Mouse (Mus musculus): Measurements from ENCODE around the gene Gm21885. TPM values are rescaled to one million over a fixed set of nuclear protein-coding genes. Genes with fewer than 3 reads are reported as not detected.

Gene Gm21885
- 3.7 and 3.8 TPM in 2 replicates for polyA plus RNA-seq (2012; rRNA removed)

GRCm38 (mm10) chr11:94281199-94282181, at the start of gene Gm21885:
Gene Gm21885, plus strand, starts transcription at chr11:94281873.

GRCm38 (mm10) chr11:94245955-94246788, 35.5 kb upstream of the Gm21885 start, which contains the start of gene Wfikkn2:
Gene Wfikkn2, minus strand, starts transcription at chr11:94246005.

GRCm38 (mm10) chr11:94321931-94322400, 40.3 kb downstream of the Gm21885 start, which contains the start of gene Luc7l3:
Gene Luc7l3, minus strand, starts transcription at chr11:94321988.

GRCm38 (mm10) chr11:94327693-94328643, 46.3 kb downstream of the Gm21885 start, which contains the start of gene Ankrd40:
Gene Ankrd40, plus strand, starts transcription at chr11:94328001.

Other genes starting within 250 kb of the Gm21885 start
- 105 and 111 TPM in 2 replicates for gene Tob1, start 70.4 kb upstream of the Gm21885 start, polyA plus RNA-seq (2012; rRNA removed)
- gene Wfikkn2, start 35.9 kb upstream of the Gm21885 start, polyA plus RNA-seq (2012; rRNA removed) = 1.9 and 2.3 TPM in 2 replicates
- 4.5 and 5.4 TPM in 2 replicates for gene Luc7l3, start 40.1 kb downstream of the Gm21885 start, polyA plus RNA-seq (2012; rRNA removed)
- 75.6 and 97.8 TPM in 2 replicates for gene Ankrd40, start 46.1 kb downstream of the Gm21885 start, polyA plus RNA-seq (2012; rRNA removed)
- 208 and 226 TPM in 2 replicates for gene Abcc3, start 111.1 kb downstream of the Gm21885 start, polyA plus RNA-seq (2012; rRNA removed)
- 18.4 and 24.3 TPM in 2 replicates for gene Cacna1g, start 192.3 kb downstream of the Gm21885 start, polyA plus RNA-seq (2012; rRNA removed)
- gene Spata20, start 204.3 kb downstream of the Gm21885 start, polyA plus RNA-seq (2012; rRNA removed) = 0.07 and 0.09 TPM in 2 replicates
- gene Epn3, start 218.1 kb downstream of the Gm21885 start, polyA plus RNA-seq (2012; rRNA removed) = 35.7 and 39.9 TPM in 2 replicates
- 3.2 and 5.3 TPM in 2 replicates for gene Mycbpap, start 239.9 kb downstream of the Gm21885 start, polyA plus RNA-seq (2012; rRNA removed)

Measured in colon, adult 2 months (tissue).